Mouse (Mus musculus) liver, embryonic 14.5 days (tissue): ENCODE measurements around the gene Hemgn. TPM values are rescaled to one million over a fixed set of nuclear protein-coding genes. Genes with fewer than 3 reads are reported as not detected.

Source experiments
- ATAC-seq: fragments of 200-750 bp; cut with Nextera tagmentation; 2 replicates; pipeline ENCODE4 v1.8.0; 2017; ENCODE audit warnings: moderate number of reproducible peaks, mild to moderate bottlenecking, moderate library complexity; ENCODE audit not compliant: insufficient read depth
- DNase-seq, 3 experiments: peaks; one replicate each; pipeline ENCODE4 v3.0.0-alpha.2; 2012 to 2013; ENCODE audit warnings: low read depth in 3 of 3, low spot score in 3 of 3
- H3K27ac ChIP-seq: fragments of 300-500 bp; sonication (generic); 2 replicates; pipeline ENCODE4 v1.5.1; 2014; ENCODE audit warnings: moderate library complexity, mild to moderate bottlenecking, control low read depth, inconsistent platforms
- H3K27me3 ChIP-seq: fragments of 300-500 bp; sonication (generic); 2 replicates; pipeline ENCODE4 v1.6.1; 2014; ENCODE audit warnings: mild to moderate bottlenecking, low read length, moderate library complexity; ENCODE audit not compliant: control insufficient read depth, insufficient read depth
- H3K36me3 ChIP-seq: fragments of 300-500 bp; sonication (generic); replicated peaks from 2 replicates; pipeline ENCODE4 v1.6.1; 2014; ENCODE audit warnings: low read depth; ENCODE audit not compliant: control insufficient read depth, insufficient read depth
- H3K4me1 ChIP-seq, 2 experiments: fragments of 200-500 bp in 1 of 2; fragments of 300-500 bp in 1 of 2; sonication (generic) in 1 of 2; replicated peaks; 2 replicates each; pipeline ENCODE4 v1.6.1; 2012 to 2014; ENCODE audit warnings: antibody characterized with exemption in 1 of 2, inconsistent platforms in 1 of 2, low read length in 1 of 2; ENCODE audit not compliant: control insufficient read depth in 2 of 2, insufficient read depth in 2 of 2
- H3K4me2 ChIP-seq: fragments of 300-500 bp; sonication (generic); 2 replicates; pipeline ENCODE4 v1.6.1; 2014; ENCODE audit warnings: low read depth, mild to moderate bottlenecking, control low read depth, moderate library complexity
- H3K4me3 ChIP-seq, 2 experiments: fragments of 200-500 bp in 1 of 2; fragments of 300-500 bp in 1 of 2; sonication (generic) in 1 of 2; 2 replicates each; pipeline ENCODE4 v1.5.1; 2012 to 2014; ENCODE audit warnings: low read depth in 2 of 2, low read length in 2 of 2, mild to moderate bottlenecking in 2 of 2, control low read depth in 1 of 2, inconsistent platforms in 1 of 2, moderate library complexity in 1 of 2; ENCODE audit not compliant: insufficient read depth in 1 of 2
- H3K9ac ChIP-seq: fragments of 300-500 bp; sonication (generic); replicated peaks from 2 replicates; pipeline ENCODE4 v1.6.1; 2014; ENCODE audit warnings: mild to moderate bottlenecking, control low read depth, moderate library complexity
- H3K9me3 ChIP-seq: fragments of 300-500 bp; sonication (generic); 2 replicates; pipeline ENCODE4 v1.6.1; 2016; ENCODE audit warnings: low read length, mixed read lengths; ENCODE audit not compliant: control insufficient read depth
- CTCF ChIP-seq: IDR thresholded peaks from 2 replicates; pipeline ENCODE4 v1.5.1; 2016; ENCODE audit warnings: antibody characterized with exemption, low read depth, control low read depth
- EP300 ChIP-seq: IDR thresholded peaks from 2 replicates; pipeline ENCODE4 v1.6.1; 2016; ENCODE audit warnings: antibody characterized with exemption, low read depth
- WGBS: fragments of 180-500 bp; shearing (Covaris S2); extraction: QIAGEN DNeasy Blood & Tissue Kit; methylation state at CpG from one replicate; pipeline ENCODE4 v1.1.7; 2014; ENCODE audit not compliant: insufficient replicate concordance; 5-methylcytosine and 5-hydroxymethylcytosine counted together
- polyA plus RNA-seq, 2 experiments: library from polyadenylated mRNA; depleted of rRNA in 1 of 2; stranded (reverse) in 1 of 2; unstranded in 1 of 2; fragments of >200 nt; fragmentation: Nextera tagmentation in 1 of 2; extraction: Ambion mirVana in 1 of 2; gene quantifications; 2 replicates each; pipeline versions ENCODE4 v1.2.1 to v1.2.3; 2012 to 2014

The Hemgn gene
- polyA plus RNA-seq, 2 experiments = 274 to 293 TPM

DNA sequence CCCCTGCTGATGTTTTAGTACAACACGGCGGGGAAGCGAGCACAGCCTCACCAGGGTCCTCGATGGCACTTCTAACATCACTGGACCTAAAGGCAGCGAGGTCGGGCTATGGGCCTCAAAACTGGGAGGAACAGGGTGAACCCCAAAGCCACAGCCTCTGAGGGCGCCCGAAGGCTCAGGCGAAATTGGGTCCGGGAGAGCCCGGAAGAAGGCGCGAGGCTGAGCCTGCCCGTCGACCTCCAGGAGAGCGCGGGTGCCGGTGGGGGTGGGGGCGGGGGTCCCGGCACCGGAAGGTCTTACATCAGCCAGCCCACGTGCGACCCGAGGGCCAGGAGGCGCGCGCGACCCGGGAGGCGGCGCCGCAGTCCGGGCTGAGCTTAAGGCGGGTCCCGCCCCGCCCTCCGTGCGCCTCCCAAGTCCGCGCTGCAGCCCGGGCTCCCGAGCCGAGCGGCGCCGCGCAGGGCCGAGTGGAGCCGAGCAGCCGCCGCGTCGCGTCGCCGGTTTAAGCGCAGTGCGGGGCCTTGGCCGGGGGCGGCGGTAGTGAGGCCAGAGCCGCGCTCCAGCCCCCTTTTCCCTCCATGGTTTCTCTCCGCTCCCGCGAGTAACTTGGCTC is 37.3 kb upstream of the Hemgn start, which contains the start of gene Anp32b:
Anp32b (plus strand) TSS at position 384 of the 613 bp plus-strand sequence.
- Histone ChIP-seq H3K9ac (peak within 1 kb of the TSS; percentile 100), H3K4me3 (peak within 1 kb of the TSS; percentile 95 to 99), H3K27me3 (no peaks in the 10 kb centered on the region), H3K4me2 (peak within 1 kb of the TSS; percentile 99), H3K9me3 (no peaks in the 10 kb centered on the region), H3K4me1 (peaks cover 61 to 62% of the 10 kb centered on the region in 2 experiments), H3K27ac (peak within 1 kb of the TSS; percentile 90), H3K36me3 (peaks cover 20% of the 10 kb centered on the region)
- DNase-seq = peak; percentile 87 to 88 (median 87)
- under 1% methylated on average over 41 of the region's 66 CpGs for WGBS
- TF ChIP-seq EP300 (0 out of 2 replicates have a peak, but pooled peaks have one; percentile 31), CTCF (peak; percentile 72)
- ATAC-seq = peak; percentile 86

- Histone ChIP-seq H3K27me3 (no peaks in the 10 kb centered on the region), H3K4me2 (peak overlapping the region; percentile 95), H3K27ac (peak overlapping the region; percentile 90), H3K9me3 (no peaks in the 10 kb centered on the region), H3K4me1 (peaks cover 55 to 56% of the 10 kb centered on the region in 2 experiments), H3K36me3 (peaks cover 15% of the 10 kb centered on the region), H3K9ac (peak overlapping the region; percentile 100), H3K4me3 (peak overlapping the region; percentile 95 to 99)
- 19% methylated on average over 7 of the region's 7 CpGs for WGBS
- ATAC-seq (no peak), DNase-seq (no peak)
- TF ChIP-seq EP300 (no peak), CTCF (no peak)
Measured at GRCm38 (mm10) chr4:46450020-46450518, 36.8 kb upstream of the Hemgn start.

- Histone ChIP-seq H3K4me1 (peaks cover 45 to 46% of the 10 kb centered on the region in 2 experiments), H3K27ac (peak overlapping the region; percentile 90), H3K27me3 (no peaks in the 10 kb centered on the region), H3K9ac (peak overlapping the region; percentile 60), H3K4me3 (peak overlapping the region in 1 of 2 experiments; percentile 19; a peak in 1 of 4 replicates), H3K4me2 (peak overlapping the region; percentile 95), H3K36me3 (peaks cover 10% of the 10 kb centered on the region), H3K9me3 (no peaks in the 10 kb centered on the region)
- ATAC-seq (no peak), DNase-seq (no peak)
- TF ChIP-seq EP300 = no peak
- no peak for TF ChIP-seq CTCF
- 27% methylated on average over 6 of the region's 6 CpGs for WGBS
Measured at GRCm38 (mm10) chr4:46448886-46449285, 35.6 kb upstream of the Hemgn start.

DNA sequence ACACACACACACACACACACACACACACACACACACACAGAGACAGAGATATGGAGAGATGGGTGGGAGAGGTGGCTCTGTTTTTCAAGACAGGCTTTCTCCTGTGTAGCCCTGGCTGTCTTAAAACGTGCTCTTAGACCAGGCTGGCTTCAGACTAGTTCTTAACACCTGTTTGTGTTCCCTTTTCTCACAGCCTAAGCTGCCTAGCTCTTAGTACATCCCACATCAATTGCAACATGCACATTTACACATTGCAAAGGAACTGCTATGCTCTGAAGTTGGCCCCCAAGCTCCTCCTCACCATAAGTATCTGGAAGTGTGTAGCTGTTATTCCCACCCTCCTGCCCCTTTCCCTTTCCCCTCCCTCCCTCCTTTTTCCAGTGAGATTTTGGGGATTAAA is 34.2 kb upstream of the Hemgn start:
- no peak overlapping the region for H3K4me2 ChIP-seq
- H3K9me3 ChIP-seq = no peaks in the 10 kb centered on the region
- peak overlapping the region; percentile 90 for H3K27ac ChIP-seq
- ATAC-seq (no peak), DNase-seq (no peak)
- H3K4me3 ChIP-seq = no peak overlapping the region
- H3K9ac ChIP-seq = peak overlapping the region; percentile 51
- H3K27me3 ChIP-seq = no peaks in the 10 kb centered on the region
- WGBS = 11% methylated on average over 1 of the region's 1 CpGs
- TF ChIP-seq EP300 (no peak), CTCF (no peak)
- no peaks in the 10 kb centered on the region; the same call in 1 of the 2 replicates for H3K36me3 ChIP-seq
- peaks cover 39 to 43% of the 10 kb centered on the region in 2 experiments for H3K4me1 ChIP-seq

- Histone ChIP-seq H3K4me1 (peaks cover 39 to 43% of the 10 kb centered on the region in 2 experiments), H3K9ac (no peak overlapping the region), H3K9me3 (no peaks in the 10 kb centered on the region), H3K4me3 (no peak overlapping the region), H3K36me3 (no peaks in the 10 kb centered on the region), H3K27ac (peak overlapping the region; percentile 16), H3K27me3 (no peaks in the 10 kb centered on the region), H3K4me2 (no peak overlapping the region)
- DNase-seq = no peak
- TF ChIP-seq EP300 = no peak
- TF ChIP-seq CTCF = no peak
- WGBS = 73% methylated on average over 9 of the region's 9 CpGs
- no peak for ATAC-seq
Measured at GRCm38 (mm10) chr4:46445237-46445945, 32.1 kb upstream of the Hemgn start.
